Mouse (Mus musculus) intestine, embryonic 15.5 days (tissue): Measurements from ENCODE around the gene Metap1d. TPM values are rescaled to one million over a fixed set of nuclear protein-coding genes. Genes with fewer than 3 reads are reported as not detected.
A peak's percentile ranks its signal among the peaks of the same experiment; 100 is the strongest.

Experiments
- ATAC-seq: fragments of 200-750 bp; cut with Nextera tagmentation; 2 replicates; pipeline ENCODE4 v1.8.0; 2017; ENCODE audit warnings: moderate TSS enrichment, moderate library complexity
- H3K27ac ChIP-seq: fragments of 300-500 bp; sonication (generic); 2 replicates; pipeline ENCODE4 v1.5.1; 2015; ENCODE audit warnings: mild to moderate bottlenecking, inconsistent platforms
- H3K27me3 ChIP-seq: fragments of 300-500 bp; sonication (generic); replicated peaks from 2 replicates; pipeline ENCODE4 v1.6.1; 2015; ENCODE audit warnings: inconsistent platforms
- H3K36me3 ChIP-seq: fragments of 300-500 bp; sonication (generic); 2 replicates; pipeline ENCODE4 v1.6.1; 2015; ENCODE audit warnings: inconsistent platforms
- H3K4me1 ChIP-seq: fragments of 300-500 bp; sonication (generic); replicated peaks from 2 replicates; pipeline ENCODE4 v1.6.1; 2015; ENCODE audit warnings: inconsistent platforms
- H3K4me2 ChIP-seq: fragments of 300-500 bp; sonication (generic); replicated peaks from 2 replicates; pipeline ENCODE4 v1.6.1; 2015; ENCODE audit warnings: mild to moderate bottlenecking, inconsistent platforms
- H3K4me3 ChIP-seq: fragments of 300-500 bp; sonication (generic); replicated peaks from 2 replicates; pipeline ENCODE4 v1.5.1; 2015; ENCODE audit warnings: inconsistent platforms
- H3K9ac ChIP-seq: fragments of 300-500 bp; sonication (generic); 2 replicates; pipeline ENCODE4 v1.6.1; 2015; ENCODE audit warnings: inconsistent platforms
- H3K9me3 ChIP-seq: fragments of 300-500 bp; sonication (generic); 2 replicates; pipeline ENCODE4 v1.6.1; 2016; ENCODE audit warnings: inconsistent platforms
- WGBS: fragments of 180-500 bp; shearing (Covaris S2); methylation state at CpG from one replicate; pipeline ENCODE4 v1.1.7; 2015; 5-methylcytosine and 5-hydroxymethylcytosine counted together
- polyA plus RNA-seq: library from polyadenylated mRNA; unstranded; fragments of >200 nt; fragmentation: Nextera tagmentation; extraction: Ambion mirVana; gene quantifications from 2 replicates; pipeline ENCODE4 v1.2.1, GENCODE M21; 2015

Metap1d gene
- polyA plus RNA-seq, 1 experiment from 2014 or later, result 32.9 TPM

DNA sequence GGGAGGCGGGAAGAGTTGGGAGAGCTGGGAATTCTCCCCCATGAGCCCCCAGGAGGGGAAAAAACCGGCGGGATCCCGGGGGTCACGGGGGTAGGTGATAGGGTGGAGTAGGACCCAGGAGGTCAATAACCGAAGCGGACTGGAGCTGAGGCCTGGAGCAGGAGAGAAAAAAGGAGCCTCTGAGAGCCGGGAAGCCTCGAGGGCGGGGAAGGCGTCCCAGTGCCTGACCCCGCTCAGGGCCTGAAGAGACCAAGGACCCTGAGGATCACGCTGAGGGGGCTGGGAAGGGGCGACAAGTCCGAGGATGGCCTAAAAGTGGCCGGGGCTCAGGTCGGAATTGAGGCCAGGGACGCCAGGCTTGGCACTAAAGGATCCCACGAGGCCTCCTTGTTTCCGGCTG is 90.9 kb downstream of the Metap1d start:
- peaks cover 86% of the 10 kb centered on the region for H3K27me3 ChIP-seq
- peak overlapping the region; percentile 7 for H3K4me2 ChIP-seq
- no peaks in the 10 kb centered on the region for H3K9me3 ChIP-seq
- no peak for ATAC-seq
- H3K4me1 ChIP-seq, result peaks cover 36% of the 10 kb centered on the region
- peak overlapping the region; percentile 44 for H3K4me3 ChIP-seq
- no peak overlapping the region for H3K9ac ChIP-seq
- WGBS, result 2% methylated on average over 20 of the region's 20 CpGs
- no peaks in the 10 kb centered on the region for H3K36me3 ChIP-seq
- no peak overlapping the region for H3K27ac ChIP-seq

DNA sequence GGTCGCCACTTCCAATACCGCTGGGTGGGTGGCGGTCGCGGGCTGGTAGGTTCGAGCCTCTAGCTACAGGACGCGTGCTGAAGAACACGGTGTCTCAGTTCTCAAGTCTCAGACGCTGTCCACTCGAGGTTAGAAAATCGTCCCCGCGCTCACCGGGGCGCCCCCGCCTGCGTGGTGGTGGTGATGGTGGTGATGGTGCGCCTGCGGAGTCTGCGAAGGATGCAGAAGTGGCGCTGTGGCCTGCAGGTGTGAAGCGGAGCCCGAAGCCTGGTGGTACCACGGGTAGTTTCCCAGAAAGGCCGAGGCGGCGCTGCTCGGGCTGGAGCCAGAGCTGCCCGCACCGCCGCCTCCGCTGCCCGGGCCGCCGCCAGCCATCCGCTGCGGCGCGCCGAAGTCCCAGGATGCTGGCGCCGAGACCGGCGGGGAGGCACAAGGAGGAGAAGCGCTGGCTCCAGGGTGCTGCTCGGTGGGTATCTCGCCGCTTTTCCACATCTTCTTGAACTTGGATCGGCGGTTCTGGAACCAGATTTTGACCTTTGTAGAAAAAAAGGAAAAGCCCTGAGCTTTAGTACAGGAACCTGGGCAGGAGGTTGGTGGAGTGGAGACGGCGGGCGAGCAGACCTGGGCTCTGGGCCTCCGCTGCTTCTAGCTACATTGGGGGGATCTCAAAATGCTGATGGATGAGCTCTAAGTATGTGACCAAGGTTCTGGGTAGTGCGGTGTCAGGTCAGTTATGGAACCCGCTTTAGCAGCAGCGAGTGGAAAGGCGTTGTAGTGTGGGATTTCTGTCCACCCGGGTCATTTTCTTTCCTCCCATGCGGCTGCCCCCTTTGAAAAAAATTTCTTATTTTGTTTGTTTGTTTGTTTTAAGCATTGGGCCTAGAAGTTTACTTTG is 91.6 kb downstream of the Metap1d start:
- no peak for ATAC-seq
- Histone ChIP-seq H3K9ac (no peak overlapping the region), H3K9me3 (no peaks in the 10 kb centered on the region), H3K4me2 (peak overlapping the region; percentile 85), H3K27me3 (peaks cover 86% of the 10 kb centered on the region), H3K27ac (no peak overlapping the region), H3K36me3 (no peaks in the 10 kb centered on the region), H3K4me1 (peaks cover 34% of the 10 kb centered on the region), H3K4me3 (peak overlapping the region; percentile 44)
- WGBS, result 2% methylated on average over 61 of the region's 61 CpGs

DNA sequence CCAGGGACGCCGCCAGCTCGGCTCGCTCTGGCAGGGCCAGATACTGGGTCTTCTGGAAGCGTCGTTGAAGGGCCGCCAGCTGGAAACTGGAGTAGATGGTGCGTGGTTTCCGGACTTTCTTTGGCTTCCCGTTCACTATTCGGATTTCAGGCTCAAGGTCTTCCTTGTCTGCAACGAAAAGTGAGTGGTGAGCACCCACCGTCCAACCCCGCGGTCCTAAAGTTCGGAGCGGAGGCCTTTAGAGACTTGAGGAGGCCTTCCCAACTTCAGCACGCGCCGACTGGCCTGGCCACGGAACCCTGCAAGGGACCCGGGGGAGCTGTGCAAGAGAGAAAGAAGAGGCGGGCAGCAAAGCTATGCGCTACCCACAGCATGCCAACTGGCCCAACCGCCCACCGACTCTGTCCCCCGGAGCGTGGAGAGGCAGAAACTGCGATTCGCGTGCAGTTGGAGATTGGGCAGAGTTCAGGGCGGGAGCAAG is 92.4 kb downstream of the Metap1d start:
- peak overlapping the region; percentile 44 for H3K4me3 ChIP-seq
- peaks cover 84% of the 10 kb centered on the region for H3K27me3 ChIP-seq
- WGBS, result 2% methylated on average over 32 of the region's 32 CpGs
- no peak for ATAC-seq
- H3K4me2 ChIP-seq, result peak overlapping the region; percentile 85
- H3K9me3 ChIP-seq, result no peaks in the 10 kb centered on the region
- no peak overlapping the region; the same call in 1 of the 2 replicates for H3K9ac ChIP-seq
- H3K36me3 ChIP-seq, result no peaks in the 10 kb centered on the region
- H3K27ac ChIP-seq, result no peak overlapping the region
- H3K4me1 ChIP-seq, result peaks cover 34% of the 10 kb centered on the region

DNA sequence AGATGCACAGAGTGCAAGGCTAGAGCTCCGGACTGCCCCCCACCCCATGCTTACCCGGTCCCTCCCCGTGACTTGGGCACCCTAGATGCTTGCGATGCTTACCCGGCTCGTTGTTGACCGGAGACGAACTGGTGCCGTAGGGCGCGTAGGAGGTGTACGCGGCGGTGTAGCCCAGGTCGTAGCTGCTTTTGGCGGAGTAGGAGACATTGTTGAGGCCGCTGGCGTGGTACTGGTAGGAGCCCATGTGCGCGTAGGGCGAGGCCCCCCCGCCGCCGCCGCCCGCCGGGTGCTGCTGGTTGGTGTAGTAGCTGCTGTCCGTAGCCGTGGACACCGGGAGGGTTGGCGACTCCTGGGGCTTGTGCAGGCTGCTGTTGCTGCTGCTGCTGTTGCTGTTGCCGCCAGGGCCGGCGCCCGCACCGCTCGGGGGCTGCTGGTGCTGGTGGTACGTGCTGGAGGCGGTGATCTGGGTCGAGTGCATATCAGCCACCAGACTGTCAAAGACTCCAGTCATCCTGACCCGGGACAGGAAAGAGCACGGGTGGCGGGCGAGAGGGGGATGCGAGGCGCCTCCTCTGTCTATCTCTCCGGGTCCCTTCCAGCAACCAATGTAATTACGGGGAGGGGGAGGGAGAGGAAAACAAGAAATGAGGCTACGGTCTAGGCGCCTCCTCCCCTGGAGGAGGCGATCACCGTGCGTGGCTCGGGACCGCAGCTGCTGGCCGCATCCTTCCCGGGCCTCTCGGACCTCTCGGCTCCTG is 93.0 kb downstream of the Metap1d start:
- Histone ChIP-seq H3K4me1 (peaks cover 32% of the 10 kb centered on the region), H3K4me2 (peak overlapping the region; percentile 85), H3K9ac (peak overlapping the region; percentile 26), H3K9me3 (no peaks in the 10 kb centered on the region), H3K27ac (peak overlapping the region; percentile 28; the same call in 1 of the 2 replicates), H3K27me3 (peaks cover 83% of the 10 kb centered on the region), H3K36me3 (no peaks in the 10 kb centered on the region), H3K4me3 (peak overlapping the region; percentile 44)
- WGBS, result under 1% methylated on average over 57 of the region's 59 CpGs
- peak; percentile 52 for ATAC-seq

DNA sequence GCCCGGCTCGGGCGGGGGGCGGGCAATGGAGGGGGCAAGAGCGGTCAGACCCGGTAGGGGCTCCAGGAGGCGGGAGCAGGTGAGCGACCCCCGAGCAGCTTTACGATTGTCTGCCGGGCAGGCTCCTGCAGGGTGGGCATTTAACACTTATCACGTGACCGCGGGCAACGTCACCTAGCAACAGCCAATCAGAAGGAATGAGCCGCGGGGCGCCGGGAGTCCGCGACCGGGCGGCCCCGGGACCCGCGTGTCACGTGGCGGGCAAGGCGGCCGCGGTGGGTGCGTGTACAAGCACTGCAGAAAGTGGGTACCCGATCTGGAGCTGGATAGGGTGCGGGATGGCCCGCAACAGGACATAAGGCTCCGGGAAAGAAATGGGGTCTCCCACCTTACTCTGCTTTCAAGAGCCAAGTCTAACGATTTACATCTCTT is 93.6 kb downstream of the Metap1d start, which contains the start of gene Dlx2:
Dlx2 (minus strand) TSS at position 115 of the 432 bp plus-strand sequence.
- WGBS, result under 1% methylated on average over 37 of the region's 37 CpGs
- H3K9me3 ChIP-seq, result no peaks in the 10 kb centered on the region
- peak within 1 kb of the TSS; percentile 85 for H3K4me2 ChIP-seq
- no peaks in the 10 kb centered on the region for H3K36me3 ChIP-seq
- H3K9ac ChIP-seq, result peak within 1 kb of the TSS; percentile 26
- peak; percentile 39 for ATAC-seq
- H3K4me3 ChIP-seq, result peak within 1 kb of the TSS; percentile 44
- peaks cover 30% of the 10 kb centered on the region for H3K4me1 ChIP-seq
- peak within 1 kb of the TSS; percentile 28; the same call in 1 of the 2 replicates for H3K27ac ChIP-seq
- H3K27me3 ChIP-seq, result peaks cover 83% of the 10 kb centered on the region

DNA sequence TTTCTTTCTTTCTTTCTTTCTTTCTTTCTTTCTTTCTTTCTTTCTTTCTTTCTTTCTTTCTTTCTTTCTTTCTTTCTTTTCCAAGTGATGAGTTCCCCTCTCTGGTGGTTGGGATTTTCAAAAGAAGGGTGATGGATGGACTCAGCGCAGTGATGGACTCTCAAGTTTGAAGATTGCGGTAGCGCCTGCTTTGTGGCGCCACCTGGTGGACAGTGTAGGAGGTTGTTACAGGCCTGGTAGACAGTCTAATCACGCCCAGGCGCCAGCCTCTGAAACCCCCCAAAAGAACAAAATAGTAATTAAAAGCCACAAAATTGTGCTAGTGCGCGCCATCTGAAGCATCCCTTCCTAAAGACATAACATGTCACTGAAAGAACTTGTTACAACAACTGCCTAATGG is 94.8 kb downstream of the Metap1d start:
- Histone ChIP-seq H3K9ac (no peak overlapping the region), H3K9me3 (no peaks in the 10 kb centered on the region), H3K4me2 (no peak overlapping the region), H3K27ac (no peak overlapping the region), H3K4me3 (no peak overlapping the region), H3K27me3 (peaks cover 82% of the 10 kb centered on the region), H3K4me1 (peaks cover 29% of the 10 kb centered on the region), H3K36me3 (no peaks in the 10 kb centered on the region)
- WGBS, result 2% methylated on average over 8 of the region's 8 CpGs
- ATAC-seq, result no peak

DNA sequence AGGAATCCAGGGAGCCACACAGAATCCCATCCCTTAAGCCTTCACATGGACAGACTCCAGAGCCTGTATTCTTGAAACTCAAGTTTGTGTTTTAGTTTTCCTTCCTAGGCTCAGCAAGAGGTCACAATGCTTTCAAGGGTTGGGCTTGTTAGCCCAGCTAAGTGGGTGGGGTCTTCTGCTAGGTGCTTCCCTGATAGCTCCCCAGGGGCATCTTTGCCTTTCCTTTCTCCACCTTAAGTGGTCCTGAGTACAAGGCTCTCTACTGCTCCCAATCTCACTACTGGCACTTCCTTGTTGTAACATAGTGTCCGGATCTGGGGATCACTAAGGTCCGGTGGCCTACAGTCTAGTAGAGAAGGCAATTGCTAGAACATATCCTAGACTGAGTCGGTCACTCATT is 97.3 kb downstream of the Metap1d start:
- H3K36me3 ChIP-seq, result no peaks in the 10 kb centered on the region
- no peak for ATAC-seq
- H3K9ac ChIP-seq, result no peak overlapping the region
- H3K4me2 ChIP-seq, result no peak overlapping the region
- peaks cover 17% of the 10 kb centered on the region for H3K4me1 ChIP-seq
- H3K9me3 ChIP-seq, result no peaks in the 10 kb centered on the region
- H3K4me3 ChIP-seq, result no peak overlapping the region
- peaks cover 73% of the 10 kb centered on the region for H3K27me3 ChIP-seq
- H3K27ac ChIP-seq, result no peak overlapping the region
- WGBS, result 23% methylated on average over 3 of the region's 3 CpGs

DNA sequence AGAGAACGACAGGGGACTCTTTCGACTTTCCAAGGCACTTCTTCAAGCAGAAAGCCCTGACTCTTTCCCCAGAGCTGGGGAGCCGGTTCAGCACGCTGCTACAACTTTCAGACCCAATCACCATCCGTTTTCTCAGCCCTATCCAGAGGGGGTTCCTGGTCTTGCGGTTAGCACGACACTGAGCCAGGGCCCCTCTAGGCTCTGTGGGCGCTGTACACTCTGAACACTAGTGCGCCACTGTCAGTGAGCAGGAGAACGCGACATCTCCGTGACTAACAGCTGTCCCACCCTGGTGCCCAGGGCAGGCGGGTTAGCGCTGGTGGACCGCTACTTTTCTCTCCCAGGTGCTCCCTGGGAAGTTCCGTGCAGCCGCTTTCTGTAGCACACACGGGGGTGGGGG is 98.6 kb downstream of the Metap1d start:
- no peak overlapping the region for H3K4me2 ChIP-seq
- 2% methylated on average over 18 of the region's 18 CpGs for WGBS
- no peak for ATAC-seq
- H3K9me3 ChIP-seq, result no peaks in the 10 kb centered on the region
- no peak overlapping the region for H3K27ac ChIP-seq
- H3K4me3 ChIP-seq, result no peak overlapping the region
- H3K36me3 ChIP-seq, result no peaks in the 10 kb centered on the region
- H3K4me1 ChIP-seq, result peaks cover 3% of the 10 kb centered on the region
- H3K9ac ChIP-seq, result no peak overlapping the region
- peaks cover 59% of the 10 kb centered on the region for H3K27me3 ChIP-seq

DNA sequence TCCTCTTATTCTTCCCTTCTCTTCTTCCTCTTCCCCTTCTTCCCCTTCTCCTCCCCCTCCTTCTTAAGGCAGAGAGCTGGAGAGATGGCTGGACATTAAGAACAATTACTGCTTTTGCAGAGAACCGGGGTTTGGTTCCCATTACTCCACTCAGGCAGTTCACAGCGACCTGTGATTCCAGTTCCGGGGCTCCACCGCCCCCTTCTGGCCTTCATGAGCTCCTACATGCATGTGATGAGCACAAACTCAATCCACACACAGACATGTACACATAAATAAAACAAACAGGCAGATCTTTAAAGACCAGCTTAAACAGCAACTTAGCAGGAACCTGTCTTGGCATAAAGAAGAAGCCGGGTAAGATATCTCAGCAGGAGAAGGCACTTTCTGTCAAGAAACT is 103.0 kb downstream of the Metap1d start:
- no peak overlapping the region for H3K4me2 ChIP-seq
- peaks cover 28% of the 10 kb centered on the region for H3K27me3 ChIP-seq
- no peaks in the 10 kb centered on the region for H3K4me1 ChIP-seq
- H3K9me3 ChIP-seq, result no peaks in the 10 kb centered on the region; the same call in 1 of the 2 replicates
- 63% methylated on average over 5 of the region's 5 CpGs for WGBS
- no peak overlapping the region for H3K9ac ChIP-seq
- no peak for ATAC-seq
- no peak overlapping the region for H3K4me3 ChIP-seq
- H3K27ac ChIP-seq, result no peak overlapping the region
- H3K36me3 ChIP-seq, result no peaks in the 10 kb centered on the region

DNA sequence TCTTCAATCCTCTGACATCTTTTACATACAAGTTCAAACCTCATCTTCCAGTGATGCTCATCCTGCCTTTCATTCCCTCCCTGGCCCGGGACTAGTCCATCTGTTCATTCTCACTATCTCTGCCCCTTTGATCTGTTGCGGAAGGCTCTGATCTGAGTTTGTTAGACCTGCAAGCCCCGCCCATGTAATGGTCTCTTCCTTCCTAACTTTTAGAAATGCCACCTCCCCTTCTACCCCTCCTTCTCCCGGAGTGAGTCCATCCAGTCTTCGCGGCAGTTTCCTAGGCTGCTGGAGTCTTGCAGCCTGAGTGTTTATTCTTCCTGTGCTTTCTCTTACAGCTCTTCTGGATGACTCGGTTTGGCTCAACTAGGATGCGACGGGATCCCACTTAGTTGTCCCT is 113.4 kb downstream of the Metap1d start:
- no peak overlapping the region for H3K9ac ChIP-seq
- 64% methylated on average over 9 of the region's 9 CpGs for WGBS

DNA sequence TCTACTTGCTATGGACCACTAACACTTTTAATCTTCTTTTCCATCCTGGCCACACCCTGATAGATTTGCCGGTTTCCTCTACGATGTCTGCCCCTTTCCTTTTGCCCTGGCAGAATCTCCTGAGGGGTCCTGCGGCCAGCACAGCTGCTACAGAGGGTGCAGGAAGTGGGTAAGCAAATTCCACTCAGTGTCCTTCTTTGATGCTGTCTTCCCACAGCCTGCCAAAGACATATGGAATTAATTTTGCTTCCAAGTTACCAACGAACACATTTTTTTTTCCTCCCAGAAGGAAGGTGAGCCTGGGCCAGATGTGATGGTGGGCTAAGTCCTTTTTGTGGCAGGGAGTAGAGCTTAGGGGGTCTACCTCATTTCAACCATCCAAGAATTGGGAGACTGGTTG is 120.7 kb downstream of the Metap1d start:
- Histone ChIP-seq H3K4me2 (no peak overlapping the region), H3K36me3 (no peaks in the 10 kb centered on the region), H3K9me3 (no peaks in the 10 kb centered on the region), H3K9ac (no peak overlapping the region), H3K4me3 (no peak overlapping the region), H3K27me3 (no peaks in the 10 kb centered on the region), H3K27ac (no peak overlapping the region), H3K4me1 (no peaks in the 10 kb centered on the region)
- no peak for ATAC-seq
- WGBS, result 59% methylated on average over 4 of the region's 4 CpGs

More for the DNA sequence above, 113.4 kb downstream of the Metap1d start:
- H3K27me3 ChIP-seq, result no peaks in the 10 kb centered on the region
- no peaks in the 10 kb centered on the region for H3K4me1 ChIP-seq
- H3K27ac ChIP-seq, result no peak overlapping the region
- no peaks in the 10 kb centered on the region for H3K9me3 ChIP-seq
- ATAC-seq, result no peak
- no peak overlapping the region for H3K4me2 ChIP-seq
- no peaks in the 10 kb centered on the region for H3K36me3 ChIP-seq
- no peak overlapping the region for H3K4me3 ChIP-seq
